Mouse (Mus musculus) thymus, adult 2 months (tissue): ENCODE data around the gene 2900026A02Rik.

Experiments
- CTCF ChIP-seq: fragments of 200-500 bp; IDR thresholded peaks from 2 replicates; pipeline ENCODE4 v1.5.1; 2012; ENCODE audit warnings: mild to moderate bottlenecking, control low read depth, low read length, moderate library complexity, borderline replicate concordance; ENCODE audit not compliant: control insufficient read depth, poor library complexity, insufficient read depth; ENCODE audit errors: extremely low read depth
- POLR2A ChIP-seq: fragments of 200-500 bp; IDR thresholded peaks from 2 replicates; pipeline ENCODE4 v1.6.1; 2012; ENCODE audit warnings: mild to moderate bottlenecking, low read length, control low read depth, moderate library complexity; ENCODE audit not compliant: control insufficient read depth, poor library complexity, insufficient read depth; ENCODE audit errors: extremely low read depth

DNA sequence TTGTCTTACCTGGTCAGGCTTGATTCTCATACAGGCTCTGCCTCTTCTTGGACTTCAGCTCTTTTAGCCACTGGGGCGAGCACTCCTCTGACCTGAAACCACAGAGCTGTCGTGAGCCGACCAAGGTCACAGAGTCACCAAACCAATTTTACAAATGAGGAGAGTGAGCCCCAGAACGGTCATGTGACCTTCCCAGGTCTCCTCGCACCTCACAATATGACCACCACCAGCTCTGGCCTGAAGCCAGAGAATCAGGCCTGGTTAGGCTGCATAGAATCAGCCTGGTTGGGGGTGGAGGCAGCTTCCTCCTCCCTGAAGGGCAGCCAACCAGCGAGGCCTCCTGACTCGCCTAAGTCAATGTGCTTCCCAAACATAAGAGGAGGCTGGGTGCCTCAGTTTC is 128.6 kb downstream of the 2900026A02Rik start:
- no peak for TF ChIP-seq POLR2A
- no peak for TF ChIP-seq CTCF
